Comparison of ENCODE assay signal across 19 mouse cellular contexts in genomic region chr11:86387121-86387893, GRCm38 (mm10). TPM values are rescaled to one million over a fixed set of nuclear protein-coding genes. Genes with fewer than 3 reads are reported as not detected.
DNase-seq lines count a peak whose midpoint lies in the region; ATAC-seq and TF ChIP-seq lines count a peak whose summit lies in the region.
"Had no signal": no experiment of that assay in that cellular context is flagged by ENCODE, and none has a peak within 500 bp of the region (broad histone marks: within the 10 kb centered on the region; RNA-seq: fewer than 3 reads in every experiment).

No protein-coding gene starts in this region.

- H3K9ac ChIP-seq in kidney, postnatal 0 days (ENCODE audit: low read depth, low read length), result no peak overlapping the region
- no peak overlapping the region for H3K9ac ChIP-seq in heart, embryonic 12.5 days
- H3K9ac ChIP-seq: hindbrain, embryonic 13.5 days; limb, embryonic 15.5 days; midbrain, embryonic 12.5 days had no signal

- no peaks in the 10 kb centered on the region for H3K27me3 ChIP-seq in kidney, postnatal 0 days (ENCODE audit: insufficient read depth, low read length)
- no peaks in the 10 kb centered on the region for H3K27me3 ChIP-seq in heart, embryonic 12.5 days (replicated peaks)
- H3K27me3 ChIP-seq: hindbrain, embryonic 13.5 days; limb, embryonic 15.5 days; midbrain, embryonic 12.5 days had no signal

- WGBS in kidney, postnatal 0 days, result 35% methylated on average over 9 of the region's 9 CpGs
- 42% methylated on average over 9 of the region's 9 CpGs for WGBS in heart, embryonic 12.5 days

- H3K4me1 ChIP-seq in kidney, postnatal 0 days (replicated peaks; ENCODE audit: insufficient read depth, low read length), result 0 out of 2 replicates have a peak, but pooled peaks cover 4% of the 10 kb centered on the region
- H3K4me1 ChIP-seq in heart, embryonic 12.5 days (replicated peaks), result peaks cover 17% of the 10 kb centered on the region

- H3K9me3 ChIP-seq in kidney, postnatal 0 days (replicated peaks; ENCODE audit: low read length), result no peaks in the 10 kb centered on the region
- no peaks in the 10 kb centered on the region for H3K9me3 ChIP-seq in heart, embryonic 12.5 days (replicated peaks)
- H3K9me3 ChIP-seq: hindbrain, embryonic 13.5 days; limb, embryonic 15.5 days; midbrain, embryonic 12.5 days had no signal

- no peak overlapping the region for H3K4me2 ChIP-seq in kidney, postnatal 0 days (ENCODE audit: low read length)
- no peak overlapping the region for H3K4me2 ChIP-seq in heart, embryonic 12.5 days
- H3K4me2 ChIP-seq: hindbrain, embryonic 13.5 days; limb, embryonic 15.5 days; midbrain, embryonic 12.5 days had no signal

- H3K4me3 ChIP-seq in kidney, postnatal 0 days (replicated peaks; ENCODE audit: low read depth, low read length), result no peak overlapping the region
- no peak overlapping the region for H3K4me3 ChIP-seq in heart, embryonic 12.5 days
- H3K4me3 ChIP-seq: hindbrain, embryonic 13.5 days; limb, embryonic 15.5 days; midbrain, embryonic 12.5 days had no signal

- H3K36me3 ChIP-seq in kidney, postnatal 0 days (ENCODE audit: insufficient read depth, low read length), result no peaks in the 10 kb centered on the region
- H3K36me3 ChIP-seq in heart, embryonic 12.5 days, result no peaks in the 10 kb centered on the region
- H3K36me3 ChIP-seq: hindbrain, embryonic 13.5 days; limb, embryonic 15.5 days; midbrain, embryonic 12.5 days had no signal

- no peak for ATAC-seq in kidney, postnatal 0 days (replicated peaks; ENCODE audit: low FRiP score, low read depth)
- no peak for ATAC-seq in heart, embryonic 12.5 days (ENCODE audit: insufficient number of reproducible peaks, low FRiP score)

- peak; percentile 18 to 26 for DNase-seq in cerebellum, postnatal 14 days
- no peak for DNase-seq in cerebellum, adult 9-10 months
- DNase-seq in kidney, postnatal 0 days (ENCODE audit: low spot score), result peak; percentile 28
- DNase-seq in kidney, postnatal 4 days, result no peak
- peak; percentile 14 for DNase-seq in retina, postnatal 1 day
- DNase-seq in retina, embryonic 14.5 days (ENCODE audit: low spot score), result no peak
- no peak for DNase-seq in adrenal gland, postnatal 25 days
- DNase-seq: adrenal gland, adult 8-10 months; gastrocnemius, postnatal 25 days; heart, postnatal 10 days; kidney, adult 11 months; kidney, postnatal 25 days; layer of hippocampus, adult 9-11 months; lung, postnatal 36 days; spleen, adult 18-20 months had no signal

- no peak overlapping the region for H3K27ac ChIP-seq in kidney, postnatal 0 days
- H3K27ac ChIP-seq in heart, embryonic 12.5 days (ENCODE audit: poor library complexity, severe bottlenecking), result no peak overlapping the region
- H3K27ac ChIP-seq: hindbrain, embryonic 13.5 days; limb, embryonic 15.5 days; midbrain, embryonic 12.5 days had no signal

- no peak for TF ChIP-seq CTCF in kidney, postnatal 0 days (IDR thresholded peaks at IDR 0.05; ENCODE audit: low read depth)

RNA-seq across cellular contexts. Expression of gene Med13, which starts 29.9 kb away (rescaled TPM):
- polyA plus RNA-seq in kidney, postnatal 0 days (2015; fragmentation: Nextera tagmentation; extraction: Ambion mirVana), result 8.1 and 8.3 TPM in 2 replicates
- total RNA-seq in adrenal gland, postnatal 25 days (2021), result 48.9 and 54.1 TPM in 2 replicates
- polyA plus RNA-seq in heart, embryonic 12.5 days (2016; fragmentation: Nextera tagmentation; extraction: Ambion mirVana), result 6.5 and 7.6 TPM in 2 replicates

Comparison
In these comparisons a context has a peak if more than half of its experiments do, and no peak if none do; other contexts are left out.
1. DNase-seq: peak in cerebellum, postnatal 14 days (2 of 2), kidney, postnatal 0 days (single experiment) and retina, postnatal 1 day (single experiment); none in cerebellum, adult 9-10 months (single experiment), kidney, postnatal 4 days (0 of 2), retina, embryonic 14.5 days (single experiment) and adrenal gland, postnatal 25 days (single experiment).